Mouse (Mus musculus) stomach, embryonic 15.5 days (tissue): ENCODE measurements around the gene Mpz. TPM values are rescaled to one million over a fixed set of nuclear protein-coding genes. Genes with fewer than 3 reads are reported as not detected.

Experiments
- ATAC-seq: fragments of 200-750 bp; cut with Nextera tagmentation; 2 replicates; pipeline ENCODE4 v1.8.0; 2017; ENCODE audit warnings: low read depth, moderate number of reproducible peaks, moderate TSS enrichment; ENCODE audit not compliant: insufficient read depth, low FRiP score
- H3K27ac ChIP-seq: fragments of 300-500 bp; sonication (generic); 2 replicates; pipeline ENCODE4 v1.5.1; 2015; ENCODE audit warnings: mild to moderate bottlenecking, inconsistent platforms
- H3K27me3 ChIP-seq: fragments of 300-500 bp; sonication (generic); replicated peaks from 2 replicates; pipeline ENCODE4 v1.6.1; 2015; ENCODE audit warnings: inconsistent platforms
- H3K36me3 ChIP-seq: fragments of 300-500 bp; sonication (generic); 2 replicates; pipeline ENCODE4 v1.6.1; 2015; ENCODE audit warnings: inconsistent platforms
- H3K4me1 ChIP-seq: fragments of 300-500 bp; sonication (generic); 2 replicates; pipeline ENCODE4 v1.6.1; 2015; ENCODE audit warnings: inconsistent platforms
- H3K4me2 ChIP-seq: fragments of 300-500 bp; sonication (generic); 2 replicates; pipeline ENCODE4 v1.6.1; 2015; ENCODE audit warnings: mild to moderate bottlenecking, inconsistent platforms
- H3K4me3 ChIP-seq: fragments of 300-500 bp; sonication (generic); replicated peaks from 2 replicates; pipeline ENCODE4 v1.5.1; 2015; ENCODE audit warnings: inconsistent platforms
- H3K9ac ChIP-seq: fragments of 300-500 bp; sonication (generic); 2 replicates; pipeline ENCODE4 v1.6.1; 2015; ENCODE audit warnings: inconsistent platforms
- H3K9me3 ChIP-seq: fragments of 300-500 bp; sonication (generic); 2 replicates; pipeline ENCODE4 v1.6.1; 2016; ENCODE audit warnings: inconsistent platforms
- WGBS: fragments of 180-500 bp; shearing (Covaris S2); methylation state at CpG from one replicate; pipeline ENCODE4 v1.1.7; 2015; 5-methylcytosine and 5-hydroxymethylcytosine counted together
- polyA plus RNA-seq: library from polyadenylated mRNA; unstranded; fragments of >200 nt; fragmentation: Nextera tagmentation; extraction: Ambion mirVana; gene quantifications from 2 replicates; pipeline ENCODE4 v1.2.1, GENCODE M21; 2015

Gene Mpz
- polyA plus RNA-seq, 1 experiment from 2014 or later: 1.8 TPM

- Histone ChIP-seq H3K27me3 (no peaks in the 10 kb centered on the region), H3K9ac (no peak overlapping the region), H3K4me2 (no peak overlapping the region), H3K27ac (no peak overlapping the region), H3K9me3 (no peaks in the 10 kb centered on the region), H3K4me3 (no peak overlapping the region), H3K4me1 (no peaks in the 10 kb centered on the region), H3K36me3 (no peaks in the 10 kb centered on the region; the same call in 1 of the 2 replicates)
- no peak for ATAC-seq
- 61% methylated on average over 3 of the region's 3 CpGs for WGBS
Observed at GRCm38 (mm10) chr1:171171138-171171537, 20.6 kb downstream of the Mpz start.

GRCm38 (mm10) chr1:171172779-171173178, 22.3 kb downstream of the Mpz start:
- Histone ChIP-seq H3K4me3 (no peak overlapping the region), H3K4me2 (no peak overlapping the region), H3K36me3 (no peaks in the 10 kb centered on the region; the same call in 1 of the 2 replicates), H3K9me3 (no peaks in the 10 kb centered on the region), H3K4me1 (no peaks in the 10 kb centered on the region), H3K27me3 (no peaks in the 10 kb centered on the region), H3K27ac (no peak overlapping the region), H3K9ac (no peak overlapping the region)
- WGBS: 91% methylated on average over 8 of the region's 8 CpGs
- ATAC-seq: no peak

- no peaks in the 10 kb centered on the region for H3K27me3 ChIP-seq
- H3K9ac ChIP-seq: no peak overlapping the region
- no peak overlapping the region for H3K27ac ChIP-seq
- 0 out of 2 replicates have a peak, but pooled peaks cover 4% of the 10 kb centered on the region for H3K4me1 ChIP-seq
- no peaks in the 10 kb centered on the region for H3K9me3 ChIP-seq
- no peaks in the 10 kb centered on the region for H3K36me3 ChIP-seq
- no peak overlapping the region for H3K4me2 ChIP-seq
- WGBS: 68% methylated on average over 5 of the region's 5 CpGs
- no peak for ATAC-seq
- H3K4me3 ChIP-seq: no peak overlapping the region
Observed at GRCm38 (mm10) chr1:171179487-171180171, 29.1 kb downstream of the Mpz start.

GRCm38 (mm10) chr1:171183025-171183424, 32.5 kb downstream of the Mpz start:
- Histone ChIP-seq H3K9ac (no peak overlapping the region), H3K9me3 (no peaks in the 10 kb centered on the region), H3K4me1 (0 out of 2 replicates have a peak, but pooled peaks cover 10% of the 10 kb centered on the region), H3K4me3 (no peak overlapping the region), H3K27ac (no peak overlapping the region), H3K4me2 (no peak overlapping the region), H3K36me3 (no peaks in the 10 kb centered on the region), H3K27me3 (no peaks in the 10 kb centered on the region)
- 83% methylated on average over 3 of the region's 3 CpGs for WGBS
- no peak for ATAC-seq

- no peak overlapping the region for H3K4me2 ChIP-seq
- H3K4me1 ChIP-seq: 0 out of 2 replicates have a peak, but pooled peaks cover 10% of the 10 kb centered on the region
- no peaks in the 10 kb centered on the region for H3K36me3 ChIP-seq
- H3K27me3 ChIP-seq: no peaks in the 10 kb centered on the region
- 53% methylated on average over 3 of the region's 3 CpGs for WGBS
- no peaks in the 10 kb centered on the region for H3K9me3 ChIP-seq
- no peak for ATAC-seq
- H3K4me3 ChIP-seq: no peak overlapping the region
- no peak overlapping the region for H3K9ac ChIP-seq
- H3K27ac ChIP-seq: no peak overlapping the region
Observed at GRCm38 (mm10) chr1:171183620-171184019, 33.1 kb downstream of the Mpz start.

- H3K4me2 ChIP-seq: no peak overlapping the region
- H3K9ac ChIP-seq: no peak overlapping the region
- no peaks in the 10 kb centered on the region for H3K36me3 ChIP-seq
- no peaks in the 10 kb centered on the region for H3K9me3 ChIP-seq
- H3K27ac ChIP-seq: no peak overlapping the region
- 64% methylated on average over 7 of the region's 7 CpGs for WGBS
- H3K4me1 ChIP-seq: peaks cover 16% of the 10 kb centered on the region
- no peak for ATAC-seq
- no peaks in the 10 kb centered on the region for H3K27me3 ChIP-seq
- H3K4me3 ChIP-seq: no peak overlapping the region
Observed at GRCm38 (mm10) chr1:171184314-171184713, 33.8 kb downstream of the Mpz start.

- Histone ChIP-seq H3K27me3 (no peaks in the 10 kb centered on the region), H3K36me3 (no peaks in the 10 kb centered on the region), H3K4me2 (no peak overlapping the region), H3K9me3 (no peaks in the 10 kb centered on the region), H3K4me1 (peaks cover 22% of the 10 kb centered on the region), H3K27ac (no peak overlapping the region), H3K4me3 (no peak overlapping the region), H3K9ac (no peak overlapping the region)
- WGBS: 67% methylated on average over 8 of the region's 8 CpGs
- no peak for ATAC-seq
Observed at GRCm38 (mm10) chr1:171185655-171186054, 35.1 kb downstream of the Mpz start.

GRCm38 (mm10) chr1:171187851-171188700, 37.6 kb downstream of the Mpz start:
- peaks cover 25% of the 10 kb centered on the region for H3K4me1 ChIP-seq
- no peak overlapping the region for H3K4me3 ChIP-seq
- whole genome bisulfite sequencing: 68% methylated on average over 13 of the region's 13 CpGs
- H3K9ac ChIP-seq: no peak overlapping the region
- no peaks in the 10 kb centered on the region for H3K27me3 ChIP-seq
- H3K36me3 ChIP-seq: no peaks in the 10 kb centered on the region
- no peak for ATAC-seq
- no peaks in the 10 kb centered on the region for H3K9me3 ChIP-seq
- H3K4me2 ChIP-seq: no peak overlapping the region
- no peak overlapping the region for H3K27ac ChIP-seq

- H3K4me1 ChIP-seq: peaks cover 30% of the 10 kb centered on the region
- WGBS: 14% methylated on average over 8 of the region's 8 CpGs
- H3K4me2 ChIP-seq: peak overlapping the region; percentile 12; the same call in 1 of the 2 replicates
- ATAC-seq: no peak
- H3K9ac ChIP-seq: no peak overlapping the region
- H3K27ac ChIP-seq: peak overlapping the region; percentile 69
- H3K4me3 ChIP-seq: no peak overlapping the region
- H3K27me3 ChIP-seq: no peaks in the 10 kb centered on the region; the same call in 1 of the 2 replicates
- H3K9me3 ChIP-seq: no peaks in the 10 kb centered on the region
- H3K36me3 ChIP-seq: no peaks in the 10 kb centered on the region
Observed at GRCm38 (mm10) chr1:171189046-171189445, 38.5 kb downstream of the Mpz start.

- no peak overlapping the region for H3K4me3 ChIP-seq
- peak overlapping the region; percentile 12; the same call in 1 of the 2 replicates for H3K4me2 ChIP-seq
- peak; percentile 58; the same call in 1 of the 2 replicates for ATAC-seq
- WGBS: 36% methylated on average over 14 of the region's 14 CpGs
- H3K9ac ChIP-seq: no peak overlapping the region
- H3K27ac ChIP-seq: peak overlapping the region; percentile 69
- no peaks in the 10 kb centered on the region for H3K36me3 ChIP-seq
- no peaks in the 10 kb centered on the region for H3K9me3 ChIP-seq
- H3K27me3 ChIP-seq: peaks cover 5% of the 10 kb centered on the region; the same call in 1 of the 2 replicates
- peaks cover 32% of the 10 kb centered on the region for H3K4me1 ChIP-seq
Observed at GRCm38 (mm10) chr1:171189476-171190114, 39.1 kb downstream of the Mpz start.

- no peaks in the 10 kb centered on the region for H3K9me3 ChIP-seq
- no peak overlapping the region for H3K4me2 ChIP-seq
- H3K27me3 ChIP-seq: peaks cover 16% of the 10 kb centered on the region
- H3K4me3 ChIP-seq: no peak overlapping the region
- no peak overlapping the region for H3K9ac ChIP-seq
- H3K36me3 ChIP-seq: no peaks in the 10 kb centered on the region
- no peak for ATAC-seq
- H3K27ac ChIP-seq: no peak overlapping the region
- peaks cover 35% of the 10 kb centered on the region for H3K4me1 ChIP-seq
- WGBS: 94% methylated on average over 9 of the region's 9 CpGs
Observed at GRCm38 (mm10) chr1:171190832-171191231, 40.3 kb downstream of the Mpz start.
